In the genomic region with DNA sequence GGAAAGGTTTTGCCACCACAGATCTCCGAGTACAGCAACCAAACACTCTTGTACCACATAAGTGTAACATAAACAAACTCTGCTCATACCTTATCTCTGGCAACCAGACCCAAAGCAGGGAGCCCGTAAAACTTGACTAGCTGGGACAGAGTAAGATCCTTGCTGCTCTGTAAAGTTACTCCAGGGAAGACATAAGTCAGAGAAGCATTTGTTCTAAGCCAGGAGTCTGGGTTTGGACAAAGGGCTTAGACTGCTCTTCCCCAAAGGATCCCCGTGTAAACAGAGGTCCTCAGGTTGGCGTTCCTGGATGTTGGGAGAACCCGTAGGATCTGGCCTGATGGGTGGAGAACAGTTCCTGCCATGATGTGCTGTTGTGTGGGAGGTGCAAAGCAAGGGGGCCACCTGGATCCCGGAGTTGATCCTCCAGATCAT, we compare ENCODE assay signal across 22 mouse cellular contexts. TPM values are rescaled to one million over a fixed set of nuclear protein-coding genes. Genes with fewer than 3 reads are reported as not detected.
DNase-seq lines count a peak whose midpoint lies in the region; ATAC-seq lines count a peak whose summit lies in the region.
"Had no signal": no experiment of that assay in that cellular context is flagged by ENCODE, and none has a peak within 500 bp of the region (broad histone marks: within the 10 kb centered on the region; RNA-seq: fewer than 3 reads in every experiment).

No protein-coding gene starts in this region.

- H3K4me1 ChIP-seq in heart, embryonic 14.5 days (ENCODE audit: control insufficient read depth in 2 of 2, insufficient read depth in 2 of 2, low read length in 2 of 2), result peaks cover 4 to 19% of the 10 kb centered on the region in 2 experiments; a peak in 3 of 4 replicates
- peaks cover 43% of the 10 kb centered on the region for H3K4me1 ChIP-seq in liver, embryonic 16.5 days (ENCODE audit: control insufficient read depth, low read depth, low read length)
- peaks cover 22% of the 10 kb centered on the region for H3K4me1 ChIP-seq in hindbrain, embryonic 10.5 days (replicated peaks)
- peaks cover 10% of the 10 kb centered on the region; the same call in 1 of the 2 replicates for H3K4me1 ChIP-seq in forebrain, embryonic 12.5 days

- 67% methylated on average over 6 of the region's 6 CpGs for WGBS in heart, embryonic 14.5 days
- WGBS in liver, embryonic 16.5 days (ENCODE audit: insufficient replicate concordance), result 16% methylated on average over 6 of the region's 6 CpGs
- 89% methylated on average over 6 of the region's 6 CpGs for WGBS in hindbrain, embryonic 10.5 days
- WGBS in forebrain, embryonic 12.5 days, result 90% methylated on average over 6 of the region's 6 CpGs

- H3K27ac ChIP-seq in heart, embryonic 14.5 days (replicated peaks in 1 of 2; ENCODE audit: control insufficient read depth in 1 of 2, insufficient read depth in 1 of 2, low read depth in 2 of 2, low read length in 2 of 2), result no peak overlapping the region
- peak overlapping the region; percentile 98 for H3K27ac ChIP-seq in liver, embryonic 16.5 days (ENCODE audit: low read length)
- no peak overlapping the region for H3K27ac ChIP-seq in hindbrain, embryonic 10.5 days
- no peak overlapping the region for H3K27ac ChIP-seq in forebrain, embryonic 12.5 days
- H3K27ac ChIP-seq: embryonic facial prominence, embryonic 10.5 days; left cerebral cortex, adult 2 months; limb, embryonic 15.5 days; neural tube, embryonic 12.5 days had no signal

- H3K27me3 ChIP-seq in heart, embryonic 14.5 days (ENCODE audit: control insufficient read depth, insufficient read depth, low read length), result no peaks in the 10 kb centered on the region
- no peaks in the 10 kb centered on the region for H3K27me3 ChIP-seq in liver, embryonic 16.5 days (ENCODE audit: control insufficient read depth, insufficient read depth, low read depth, low read length)
- H3K27me3 ChIP-seq in hindbrain, embryonic 10.5 days (ENCODE audit: insufficient read depth, poor library complexity, severe bottlenecking), result peaks cover 4% of the 10 kb centered on the region; the same call in 1 of the 2 replicates
- no peaks in the 10 kb centered on the region for H3K27me3 ChIP-seq in forebrain, embryonic 12.5 days
- H3K27me3 ChIP-seq: limb, embryonic 15.5 days; neural tube, embryonic 12.5 days had no signal

- no peaks in the 10 kb centered on the region for H3K9me3 ChIP-seq in heart, embryonic 14.5 days (ENCODE audit: control insufficient read depth, low read length)
- no peaks in the 10 kb centered on the region for H3K9me3 ChIP-seq in liver, embryonic 16.5 days (replicated peaks; ENCODE audit: control insufficient read depth, low read length)
- H3K9me3 ChIP-seq in hindbrain, embryonic 10.5 days, result no peaks in the 10 kb centered on the region
- no peaks in the 10 kb centered on the region for H3K9me3 ChIP-seq in forebrain, embryonic 12.5 days
- H3K9me3 ChIP-seq: embryonic facial prominence, embryonic 10.5 days; limb, embryonic 15.5 days; neural tube, embryonic 12.5 days had no signal

- no peak overlapping the region for H3K4me3 ChIP-seq in heart, embryonic 14.5 days (ENCODE audit: control insufficient read depth in 1 of 2, insufficient read depth in 1 of 2, low read depth in 1 of 2, low read length in 2 of 2)
- peak overlapping the region; percentile 97 for H3K4me3 ChIP-seq in liver, embryonic 16.5 days (ENCODE audit: low read depth, low read length)
- no peak overlapping the region for H3K4me3 ChIP-seq in hindbrain, embryonic 10.5 days
- no peak overlapping the region for H3K4me3 ChIP-seq in forebrain, embryonic 12.5 days (replicated peaks)
- H3K4me3 ChIP-seq: embryonic facial prominence, embryonic 10.5 days; left cerebral cortex, adult 2 months; limb, embryonic 15.5 days; neural tube, embryonic 12.5 days had no signal

- ATAC-seq in heart, embryonic 14.5 days (ENCODE audit: insufficient number of reproducible peaks, insufficient read depth, low FRiP score, low read depth), result no peak
- peak; percentile 75 for ATAC-seq in erythroid progenitor cell, adult 5-6 weeks (replicated peaks; ENCODE audit: low FRiP score, poor library complexity, severe bottlenecking)
- peak; percentile 75 for ATAC-seq in liver, embryonic 16.5 days (ENCODE audit: low read depth)
- ATAC-seq in forebrain, embryonic 12.5 days (ENCODE audit: low FRiP score), result no peak
- ATAC-seq: CD4-positive, CD25-positive, alpha-beta regulatory T cell, adult 4 months; forebrain, embryonic 16.5 days; hindbrain, embryonic 16.5 days had no signal

- H3K4me2 ChIP-seq in heart, embryonic 14.5 days (ENCODE audit: low read length), result no peak overlapping the region; the same call in 1 of the 2 replicates
- H3K4me2 ChIP-seq in liver, embryonic 16.5 days (ENCODE audit: low read depth, low read length), result peak overlapping the region; percentile 95
- H3K4me2 ChIP-seq in forebrain, embryonic 12.5 days, result no peak overlapping the region
- H3K4me2 ChIP-seq: limb, embryonic 15.5 days; neural tube, embryonic 12.5 days had no signal

- H3K36me3 ChIP-seq in heart, embryonic 14.5 days (ENCODE audit: control insufficient read depth, insufficient read depth, low read length), result peaks cover 47% of the 10 kb centered on the region
- H3K36me3 ChIP-seq in liver, embryonic 16.5 days (ENCODE audit: control insufficient read depth, insufficient read depth), result peaks cover 30% of the 10 kb centered on the region
- H3K36me3 ChIP-seq in hindbrain, embryonic 10.5 days, result peaks cover 17% of the 10 kb centered on the region
- peaks cover 10% of the 10 kb centered on the region for H3K36me3 ChIP-seq in forebrain, embryonic 12.5 days (replicated peaks)

- no peak for DNase-seq in heart, adult 18-20 months
- peak; percentile 85 for DNase-seq in MEL-GATA-1-ER (ENCODE audit: extremely low read depth, low read depth)
- no peak for DNase-seq in thymus, adult 18-20 months
- no peak for DNase-seq in hindbrain, embryonic 10.5 days (ENCODE audit: low spot score)
- DNase-seq: cerebellum, adult 11-12 months; gastrocnemius, postnatal 36 days; kidney, postnatal 14 days; midbrain, embryonic 14.5 days; right cerebral cortex, adult 18-20 months had no signal

- peak overlapping the region; percentile 38; the same call in 1 of the 2 replicates for H3K9ac ChIP-seq in heart, embryonic 14.5 days (ENCODE audit: low read length)
- peak overlapping the region; percentile 100 for H3K9ac ChIP-seq in liver, embryonic 16.5 days (ENCODE audit: low read depth, low read length)
- no peak overlapping the region for H3K9ac ChIP-seq in forebrain, embryonic 12.5 days
- H3K9ac ChIP-seq: limb, embryonic 15.5 days; neural tube, embryonic 12.5 days had no signal

RNA-seq across cellular contexts. Expression of a gene that starts 3.3 kb away (rescaled TPM):
- 49.8 and 51.3 TPM in 2 replicates for polyA plus RNA-seq in heart, embryonic 14.5 days (2014; fragmentation: Nextera tagmentation; extraction: Ambion mirVana)
- total RNA-seq in heart, adult 18-20 months (2021), result 10 to 100 TPM; 32.0 to 33.2 TPM
- total RNA-seq in erythroid progenitor cell, adult 5-6 weeks (2015; ENCODE audit: low replicate concordance), result 223 and 268 TPM in 2 replicates
- total RNA-seq in erythroid progenitor cell, adult 5-6 weeks (2017; ENCODE audit: low replicate concordance), result 169 and 259 TPM in 2 replicates
- polyA plus RNA-seq in liver, embryonic 16.5 days (2015; fragmentation: Nextera tagmentation; extraction: Ambion mirVana), result 65.3 and 66.2 TPM in 2 replicates
- polyA plus RNA-seq in hindbrain, embryonic 10.5 days (2016; fragmentation: Nextera tagmentation; extraction: Ambion mirVana), result 25.0 and 27.8 TPM in 2 replicates
- polyA plus RNA-seq in forebrain, embryonic 12.5 days (2016; fragmentation: Nextera tagmentation; extraction: Ambion mirVana), result 32.7 and 35.9 TPM in 2 replicates

RNA-seq across cellular contexts. Expression of a gene that starts 3.5 kb away (rescaled TPM):
- polyA plus RNA-seq in heart, embryonic 14.5 days (2014; fragmentation: Nextera tagmentation; extraction: Ambion mirVana), result 16.0 and 16.6 TPM in 2 replicates
- total RNA-seq in heart, adult 18-20 months (2021), result 10 to 100 TPM; 10.7 to 12.2 TPM
- total RNA-seq in erythroid progenitor cell, adult 5-6 weeks (2015; ENCODE audit: low replicate concordance), result 2.1 and 12.3 TPM in 2 replicates
- 0.90 and 5.2 TPM in 2 replicates for total RNA-seq in erythroid progenitor cell, adult 5-6 weeks (2017; ENCODE audit: low replicate concordance)
- polyA plus RNA-seq in liver, embryonic 16.5 days (2015; fragmentation: Nextera tagmentation; extraction: Ambion mirVana), result 4.6 and 5.5 TPM in 2 replicates
- polyA plus RNA-seq in hindbrain, embryonic 10.5 days (2016; fragmentation: Nextera tagmentation; extraction: Ambion mirVana), result 37.7 and 39.1 TPM in 2 replicates
- 35.5 and 38.4 TPM in 2 replicates for polyA plus RNA-seq in forebrain, embryonic 12.5 days (2016; fragmentation: Nextera tagmentation; extraction: Ambion mirVana)

RNA-seq across cellular contexts. Expression of a gene that starts 53.8 kb away (rescaled TPM):
- not detected in 2 replicates for polyA plus RNA-seq in heart, embryonic 14.5 days (2014; fragmentation: Nextera tagmentation; extraction: Ambion mirVana)
- total RNA-seq in heart, adult 18-20 months (2021), result not detected
- total RNA-seq in erythroid progenitor cell, adult 5-6 weeks (2015; ENCODE audit: low replicate concordance), result not detected in 2 replicates
- not detected in 2 replicates for total RNA-seq in erythroid progenitor cell, adult 5-6 weeks (2017; ENCODE audit: low replicate concordance)
- not detected in 2 replicates for polyA plus RNA-seq in liver, embryonic 16.5 days (2015; fragmentation: Nextera tagmentation; extraction: Ambion mirVana)
- polyA plus RNA-seq in hindbrain, embryonic 10.5 days (2016; fragmentation: Nextera tagmentation; extraction: Ambion mirVana), result 0.21 TPM in 1 of 2 replicates, not detected in the other
- not detected in 2 replicates for polyA plus RNA-seq in forebrain, embryonic 12.5 days (2016; fragmentation: Nextera tagmentation; extraction: Ambion mirVana)
- total RNA-seq: adrenal gland, adult 8-10 months; gastrocnemius, postnatal 36 days; left cerebral cortex, adult 2 months had no signal
- polyA plus RNA-seq: CD4-positive, CD25-positive, alpha-beta regulatory T cell, adult 4 months; forebrain, embryonic 16.5 days; hindbrain, embryonic 16.5 days; limb, embryonic 15.5 days; midbrain, embryonic 14.5 days; neural tube, embryonic 12.5 days; stomach, embryonic 16.5 days had no signal

Comparison
In these comparisons a context has a peak if more than half of its experiments do, and no peak if none do; other contexts are left out.
1. ATAC-seq: peak in erythroid progenitor cell, adult 5-6 weeks (single experiment) and liver, embryonic 16.5 days (single experiment); none in heart, embryonic 14.5 days (single experiment) and forebrain, embryonic 12.5 days (single experiment).